Mouse (Mus musculus) ES-Bruce4 (cell line): ENCODE results near the gene Gm10392.

Experiments
- CTCF ChIP-seq: IDR thresholded peaks from one replicate; pipeline ENCODE4 v1.8.1; 2011; ENCODE audit warnings: low read depth, low read length
- EP300 ChIP-seq: IDR thresholded peaks from 2 replicates; pipeline ENCODE4 v1.6.1; 2011; ENCODE audit warnings: low read depth, low read length; ENCODE audit not compliant: insufficient read depth

DNA sequence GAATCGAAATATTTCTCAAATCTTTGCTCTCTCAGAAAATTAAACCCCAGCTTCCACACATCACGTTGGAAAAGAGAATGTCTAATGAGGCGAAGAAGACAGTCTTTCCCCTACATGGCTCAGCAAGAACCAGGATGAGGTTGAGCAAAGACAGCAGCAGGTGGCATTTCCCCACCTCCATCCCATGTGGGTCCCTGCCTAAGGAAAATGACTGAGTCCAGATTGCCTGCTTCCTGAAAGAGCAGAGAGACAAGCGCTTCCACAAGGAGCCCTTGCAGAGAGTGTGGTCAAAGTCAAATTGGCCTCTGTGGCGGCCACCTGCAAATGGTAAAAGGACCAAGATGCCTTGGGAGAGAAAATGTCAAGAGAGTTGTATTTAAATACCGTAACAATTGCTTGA is 28.5 kb downstream of the Gm10392 start:
- TF ChIP-seq EP300 = no peak
- TF ChIP-seq CTCF = no peak
